Mouse (Mus musculus) neural tube, embryonic 10.5 days (tissue): Measurements from ENCODE around the gene Nbea.

Experiments
- DNase-seq: peaks from one replicate; pipeline ENCODE4 v3.0.0-alpha.2; 2017; ENCODE audit warnings: low spot score; ENCODE audit errors: extremely low spot score

Nbea gene

DNA sequence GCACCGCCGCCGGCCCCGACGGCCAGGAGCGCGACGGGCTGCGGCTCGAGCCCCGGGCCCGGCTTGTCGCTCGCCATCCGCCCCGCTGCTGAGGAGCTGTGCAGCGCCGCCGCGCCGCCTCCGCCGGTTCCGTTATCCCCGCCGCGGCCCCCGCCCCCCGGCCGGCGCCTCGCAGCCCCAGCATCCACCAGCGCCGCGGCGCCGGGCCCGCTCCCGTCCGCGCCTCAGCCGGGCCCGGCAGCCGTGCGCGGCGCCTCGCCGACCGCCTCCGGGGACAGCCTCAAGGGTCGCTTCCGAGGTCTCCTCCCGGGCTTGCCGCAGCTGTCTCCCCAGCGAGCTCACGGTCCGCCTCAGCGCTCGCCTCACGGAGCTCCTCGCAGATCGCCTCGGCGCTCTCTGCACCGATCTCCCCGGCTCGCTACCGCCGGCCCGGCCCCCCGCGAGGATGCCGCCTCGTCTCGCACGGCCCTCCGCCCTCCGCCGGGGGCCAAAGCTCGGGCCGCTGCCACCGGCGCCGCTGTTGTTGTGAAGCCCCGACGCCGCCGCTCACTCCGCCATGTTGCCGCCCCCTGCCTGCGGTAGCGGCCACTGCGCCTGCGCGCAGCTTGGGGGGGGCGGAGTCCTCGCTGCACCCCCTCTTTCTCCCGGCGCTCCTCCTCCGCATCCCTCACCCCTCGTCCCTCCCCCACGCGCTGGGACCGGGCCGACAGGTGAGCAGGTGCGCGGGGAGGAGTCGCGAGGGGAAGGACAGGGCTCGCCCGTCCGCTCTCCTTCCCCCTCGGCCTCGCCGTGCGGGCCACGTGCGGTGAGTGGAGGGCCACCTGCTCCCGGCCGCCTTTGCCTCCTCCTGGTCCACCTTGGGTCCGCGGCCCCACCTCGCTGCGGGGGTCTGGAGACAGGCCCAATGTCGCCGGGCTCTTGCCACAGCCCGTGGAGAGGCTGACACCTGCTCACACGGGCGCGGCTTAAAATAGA, at the start of gene Nbea:
Nbea (minus strand) TSS at position 543 of the 975 bp plus-strand sequence.
- peak; percentile 88 for DNase-seq

DNA sequence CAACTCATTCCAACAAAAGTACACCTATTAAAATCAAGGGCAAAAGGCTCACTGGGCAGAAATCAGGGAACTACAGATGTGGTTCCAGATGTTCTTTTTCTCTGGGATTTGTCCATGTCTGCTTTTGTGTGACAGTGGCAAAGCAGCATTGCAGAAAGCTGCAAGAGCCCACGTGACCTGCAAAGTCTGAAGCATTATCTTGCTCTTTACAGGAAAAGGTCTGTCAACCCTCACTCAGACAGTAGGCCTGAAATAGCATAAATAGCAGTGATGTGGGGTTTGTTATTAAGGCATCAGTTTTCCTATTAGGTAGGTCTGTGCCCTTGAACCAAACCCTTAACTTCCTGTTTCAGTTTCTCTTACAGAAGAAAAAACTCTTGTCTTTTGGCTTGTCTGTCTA, 45.8 kb upstream of the Nbea start:
- DNase-seq = no peak

DNA sequence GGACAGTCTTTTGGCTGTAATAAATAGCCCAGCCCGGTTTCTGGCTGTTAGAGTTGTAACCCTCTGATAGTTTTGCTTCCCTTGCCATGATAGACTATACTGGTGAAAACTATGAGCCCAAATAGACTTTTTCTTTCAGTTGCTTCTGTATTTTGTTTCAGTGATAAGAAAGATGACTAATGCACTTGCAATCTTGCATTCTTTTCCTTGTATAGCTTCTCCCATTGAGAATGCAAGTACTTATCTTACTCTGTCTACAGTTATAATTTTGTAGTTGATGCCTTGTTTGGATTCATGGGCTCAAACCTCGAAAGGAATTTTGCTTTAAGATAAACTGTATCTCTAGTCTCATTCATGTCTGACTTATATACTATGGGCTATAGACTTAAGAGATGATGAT, 32.5 kb upstream of the Nbea start:
- no peak for DNase-seq

DNA sequence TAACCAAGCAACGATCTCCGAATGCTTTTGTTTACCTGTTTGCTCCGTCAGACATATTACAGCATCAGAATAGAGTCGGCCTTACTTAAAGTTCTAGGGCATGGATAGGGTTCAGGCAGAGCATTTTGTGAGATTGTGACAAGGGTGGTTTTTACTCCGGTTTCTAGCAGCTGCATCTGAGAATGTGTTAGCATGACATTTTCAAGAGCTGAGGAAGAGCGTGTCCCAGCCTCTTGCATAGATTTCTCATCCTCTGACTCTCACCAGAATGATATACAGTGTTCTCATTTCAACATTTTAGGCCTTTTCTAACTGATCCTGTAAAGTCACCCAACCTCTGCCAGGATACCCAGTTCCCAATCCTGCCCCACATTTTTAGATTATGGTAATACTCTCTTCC, 20.5 kb upstream of the Nbea start:
- DNase-seq = no peak

DNA sequence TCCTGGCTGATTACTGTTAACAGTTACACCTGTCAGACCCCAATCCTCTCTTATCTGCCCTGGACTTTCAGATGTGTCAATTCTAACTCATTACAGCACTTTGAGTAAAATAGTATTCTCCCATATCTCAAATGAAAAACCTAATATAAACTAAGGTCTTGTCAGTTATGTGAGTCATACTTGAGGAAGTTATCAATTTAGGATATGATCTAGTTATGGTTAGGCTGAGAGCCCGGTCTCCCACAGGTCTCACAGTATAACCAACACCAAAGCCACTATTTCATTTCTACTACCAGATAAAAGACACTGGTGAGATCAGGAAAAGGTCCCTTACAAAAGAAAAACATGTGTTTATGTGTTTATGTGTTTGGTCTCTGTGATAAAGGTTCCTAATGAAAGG, 4.7 kb upstream of the Nbea start:
- DNase-seq = no peak

DNA sequence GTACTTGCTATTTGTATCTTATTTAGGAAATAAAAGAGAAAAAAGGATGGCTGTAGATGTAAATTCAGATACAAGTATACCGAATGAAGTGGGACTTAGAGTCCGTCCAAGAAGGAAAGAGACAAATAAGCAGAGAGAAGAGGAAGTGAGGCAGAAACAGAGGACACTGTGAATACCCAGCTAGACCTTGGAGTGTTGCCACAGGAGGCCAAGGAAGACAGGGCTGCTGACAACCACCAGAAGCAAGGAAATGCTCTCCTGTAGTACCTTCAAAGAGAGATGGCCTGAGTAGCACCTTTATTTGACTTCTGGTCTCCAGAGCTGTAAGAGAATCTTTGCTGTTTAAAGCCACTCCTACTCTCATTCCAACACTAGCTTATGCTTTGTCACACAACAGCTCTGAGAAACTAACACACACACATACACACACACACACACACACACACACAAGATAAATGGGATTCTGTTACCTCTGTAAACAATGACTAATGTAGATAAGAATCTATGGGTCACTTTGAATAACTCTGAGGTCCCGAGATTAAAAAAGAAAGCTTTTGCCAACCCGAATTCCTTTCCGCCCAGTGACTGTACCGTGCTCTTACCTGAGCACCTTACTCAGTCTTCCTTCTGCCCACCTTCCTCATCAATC, 3.8 kb upstream of the Nbea start:
- no peak for DNase-seq

DNA sequence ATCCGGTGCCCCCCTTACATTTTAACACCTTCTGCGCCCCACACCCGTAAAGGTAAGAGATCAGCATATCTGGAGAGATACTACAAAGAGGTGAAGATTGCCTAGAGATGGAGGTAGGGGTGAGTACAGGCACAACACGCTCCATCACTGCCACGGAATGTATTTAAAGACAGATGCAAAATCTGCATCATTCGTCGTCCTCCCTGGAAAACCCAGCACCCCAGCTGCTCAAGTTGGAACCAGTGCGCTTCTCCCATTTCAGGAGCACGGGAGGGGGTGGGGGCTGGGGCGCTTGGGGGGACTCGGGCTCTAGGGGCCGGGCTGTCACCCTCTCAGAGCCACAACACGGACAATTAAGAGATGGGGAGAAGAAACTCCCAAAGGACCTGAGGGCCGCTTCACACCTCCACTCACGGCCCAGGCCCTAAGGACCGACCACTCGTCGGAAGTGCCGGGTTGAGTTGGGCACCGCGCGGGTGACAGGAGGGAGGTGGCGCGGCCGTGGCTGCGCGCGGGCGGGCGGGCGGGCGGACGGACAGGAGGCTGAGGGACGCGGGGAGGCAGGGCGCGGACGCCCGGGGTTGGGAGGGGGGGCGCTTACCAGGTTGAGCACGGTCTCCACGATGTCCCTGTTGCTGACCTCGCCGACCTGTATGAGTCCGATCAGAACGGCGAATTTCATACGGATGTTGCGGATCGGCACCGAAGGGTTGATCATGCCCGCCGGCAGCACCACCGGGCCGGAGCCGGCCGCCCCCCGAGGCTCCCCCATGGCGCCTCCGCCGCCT, 936 bp downstream of the Nbea start:
- peak; percentile 55 for DNase-seq

DNA sequence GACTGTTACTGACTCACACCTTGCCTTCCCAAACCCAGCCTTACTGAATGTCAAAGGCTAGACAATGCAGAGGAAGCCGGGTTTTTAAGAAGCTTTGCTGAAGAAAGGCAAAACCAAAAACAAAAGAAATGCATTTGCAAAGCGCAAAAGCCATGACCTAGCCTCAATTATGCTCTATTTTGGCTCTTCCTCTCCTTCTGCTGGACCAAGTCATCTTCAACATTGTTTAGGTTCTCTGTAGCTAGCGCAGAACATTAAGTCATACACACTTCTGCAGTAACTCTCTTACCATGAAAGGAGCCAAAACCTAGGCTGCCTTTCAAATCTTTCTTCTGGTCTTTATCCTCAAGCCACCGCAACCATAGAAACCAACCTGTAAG, 1.5 kb downstream of the Nbea start:
- DNase-seq = no peak

DNA sequence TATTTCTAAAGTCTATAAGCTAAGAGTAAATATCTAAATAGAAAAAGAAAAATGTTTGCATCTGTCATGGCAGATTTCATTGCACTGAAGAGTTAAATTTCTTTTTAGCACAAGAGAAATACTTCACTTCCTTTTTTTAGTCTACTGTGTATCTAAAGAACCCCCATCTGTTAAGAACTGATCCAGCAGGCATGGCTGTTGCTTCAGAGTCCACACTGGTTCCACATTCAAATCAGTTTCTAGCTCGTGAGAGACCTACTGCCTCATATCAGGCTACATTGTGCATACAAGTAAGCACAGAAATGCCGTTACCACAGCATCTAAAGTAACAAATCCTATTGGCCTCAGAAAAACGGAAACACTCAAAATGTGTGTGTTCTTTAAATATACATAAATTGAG, 2.5 kb downstream of the Nbea start:
- DNase-seq = no peak

DNA sequence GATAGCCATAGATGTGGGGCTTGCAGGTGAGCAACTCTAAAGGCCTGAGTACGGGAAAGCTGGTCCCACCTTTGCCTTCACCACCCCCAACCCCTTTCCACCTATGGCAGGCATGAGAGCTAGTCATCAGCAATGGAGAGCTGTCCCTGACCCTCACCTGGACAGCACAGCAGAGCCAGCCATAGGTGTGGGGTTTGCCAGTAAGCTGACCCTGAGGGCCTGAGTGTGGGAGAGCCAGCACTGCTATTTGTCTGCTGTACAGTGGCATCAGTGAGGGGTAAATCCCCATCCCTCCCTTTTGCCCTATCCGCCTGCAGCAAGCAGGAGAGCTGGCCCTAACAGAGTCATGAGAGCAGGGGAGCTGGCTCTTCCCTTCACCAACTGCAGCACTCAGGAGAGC, 25.6 kb downstream of the Nbea start:
- DNase-seq = no peak

DNA sequence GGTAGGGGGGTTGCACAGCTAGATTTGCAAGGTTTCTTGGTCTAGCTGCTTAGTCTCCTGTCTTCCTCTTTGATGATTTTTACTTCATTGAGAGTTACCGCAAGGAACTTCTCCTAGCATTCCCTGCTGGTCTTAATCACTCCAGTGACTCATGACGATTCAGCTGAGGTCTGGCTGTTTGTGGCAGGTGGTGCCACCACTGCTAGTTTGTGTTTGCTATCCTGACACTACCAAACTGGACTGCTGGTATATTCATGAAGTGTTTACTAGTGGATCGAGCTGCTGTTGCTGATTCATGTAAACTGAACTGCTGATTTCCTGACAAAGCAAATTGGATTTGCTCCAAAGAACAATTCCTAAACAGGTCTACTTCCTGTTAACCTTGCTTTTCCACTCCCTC, 56.8 kb downstream of the Nbea start:
- no peak for DNase-seq

DNA sequence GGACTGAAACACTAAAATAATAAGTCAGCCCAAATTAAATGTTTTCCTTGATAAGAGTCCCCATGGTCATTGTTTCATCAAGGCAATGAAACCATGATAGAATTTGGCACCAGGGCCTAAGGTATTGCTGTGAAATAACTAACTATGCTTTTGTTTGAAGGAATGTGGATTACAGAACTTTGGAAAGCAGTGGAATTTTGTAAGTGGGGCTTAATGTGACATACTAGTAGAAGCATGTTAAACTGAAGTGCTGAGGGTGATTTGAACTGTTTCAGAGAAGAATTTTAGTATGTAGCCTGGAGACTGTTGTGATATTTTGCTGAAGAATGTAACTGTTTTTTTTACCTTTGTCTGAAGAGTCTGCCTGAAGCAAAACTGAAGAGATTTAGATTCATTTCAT, 66.9 kb downstream of the Nbea start:
- no peak for DNase-seq

DNA sequence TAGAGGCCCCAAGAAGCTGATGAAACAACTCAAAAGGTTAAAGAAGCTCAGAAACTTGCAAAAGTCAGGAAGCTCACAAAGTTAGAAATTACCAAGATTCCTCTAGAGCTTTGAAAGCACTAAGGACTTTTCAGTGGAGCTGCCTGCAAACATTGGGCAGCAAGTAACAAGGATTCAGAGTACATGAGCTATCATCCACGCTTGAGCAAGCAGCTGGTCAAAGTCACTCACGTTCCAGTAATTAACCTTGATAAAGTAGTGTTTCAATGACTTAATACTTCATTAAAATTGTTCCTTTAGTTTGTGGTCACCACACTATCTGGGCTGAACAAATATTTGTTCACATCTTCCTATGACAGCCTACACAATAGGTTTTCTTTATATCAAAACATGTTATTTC, 75.4 kb downstream of the Nbea start:
- no peak for DNase-seq

DNA sequence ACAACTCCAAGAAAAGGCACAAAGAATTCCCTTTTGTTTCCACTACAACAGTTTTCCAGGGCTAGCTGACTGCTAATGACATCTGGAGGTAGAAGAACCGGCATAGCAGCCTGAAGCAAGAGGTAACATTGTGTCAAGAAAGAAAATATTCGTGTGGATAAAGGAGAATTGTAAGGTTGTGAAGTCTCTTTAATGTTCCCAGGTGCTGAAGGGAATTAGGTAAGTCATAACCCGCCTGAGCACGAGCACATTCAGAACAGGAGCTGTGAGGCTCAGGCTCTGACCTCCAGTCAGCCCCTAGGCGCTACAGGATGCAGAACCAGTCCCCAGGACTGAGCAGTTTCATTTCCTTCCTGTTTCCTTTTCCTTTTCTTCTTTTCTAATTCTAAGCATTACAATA, 86.4 kb downstream of the Nbea start:
- DNase-seq = no peak

DNA sequence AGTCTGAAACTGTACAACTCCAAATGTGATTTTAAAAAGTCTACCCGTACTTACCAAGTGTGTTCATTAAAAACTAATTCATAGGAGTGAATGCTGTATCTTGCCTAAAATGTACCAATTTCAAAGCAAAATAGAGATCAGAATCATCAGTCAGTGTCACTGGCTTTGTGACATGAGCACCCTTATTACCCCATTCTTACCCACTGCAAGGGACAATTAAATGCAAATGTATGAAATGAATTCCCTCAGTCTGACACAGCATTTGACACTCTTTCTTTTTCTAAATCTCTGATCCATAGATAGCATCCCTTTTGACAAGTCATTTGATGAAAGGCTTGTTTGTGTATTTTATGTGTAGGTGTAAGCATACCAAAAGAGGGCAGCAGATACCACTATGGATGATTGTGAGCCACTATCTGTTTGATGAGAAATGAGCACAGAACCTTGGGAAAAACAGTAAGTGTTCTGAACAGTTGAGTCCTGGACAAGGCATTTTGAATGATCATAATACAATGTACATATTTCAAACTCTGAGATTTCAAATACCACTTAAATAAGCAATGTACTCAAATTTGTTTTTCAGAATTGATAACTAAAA, 104.4 kb downstream of the Nbea start:
- DNase-seq = no peak

DNA sequence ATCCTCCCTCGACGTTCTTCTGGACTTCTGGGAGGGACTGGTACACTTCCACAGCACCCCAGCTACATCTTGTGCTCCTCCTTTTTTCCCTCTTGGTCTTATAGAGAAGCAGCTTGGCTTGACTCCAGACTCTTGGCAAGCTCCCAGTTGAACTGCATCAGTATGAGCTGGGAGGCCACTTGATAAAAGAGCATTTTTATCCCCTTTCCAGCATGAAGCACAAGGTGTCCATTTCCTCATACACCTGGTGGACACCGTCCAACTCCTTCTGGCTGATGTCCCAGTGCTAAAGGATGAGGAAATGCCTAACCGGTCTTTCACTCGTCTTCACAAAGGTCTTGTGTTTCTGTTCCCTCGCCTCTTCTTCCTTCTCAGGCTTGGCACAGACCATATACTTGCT, 115.7 kb downstream of the Nbea start:
- DNase-seq = no peak

DNA sequence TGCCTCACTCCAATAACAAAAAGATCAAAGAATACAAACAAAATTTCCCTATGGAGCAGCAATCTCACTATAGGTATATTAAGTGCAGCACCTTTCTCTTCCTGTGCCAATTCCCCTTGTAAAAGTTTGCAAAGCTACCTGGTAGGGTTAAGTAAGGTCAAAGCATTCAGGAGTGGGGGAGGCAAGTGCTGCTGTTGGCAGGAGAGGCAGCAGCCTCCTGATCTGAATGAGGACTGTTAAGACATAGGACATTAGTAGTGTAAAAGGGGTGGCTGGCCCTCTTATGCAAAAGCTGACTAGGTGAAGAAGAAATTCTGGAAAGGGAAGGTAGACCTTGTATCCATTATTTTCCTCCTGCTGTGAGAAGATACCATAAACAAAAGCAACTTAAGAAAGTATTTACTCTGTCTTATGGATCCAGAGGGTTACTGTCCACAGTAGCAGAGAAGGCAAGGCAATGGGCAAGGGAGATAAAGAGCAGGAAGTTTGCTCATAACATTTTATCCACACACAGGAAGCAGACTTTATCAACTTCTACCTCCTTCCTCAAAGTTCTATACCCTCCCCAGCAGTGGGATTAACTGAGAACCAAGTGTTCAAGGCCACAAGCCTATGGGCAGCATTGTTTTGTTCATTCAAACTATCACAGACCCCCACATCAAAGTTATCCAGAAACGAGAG, 117.0 kb downstream of the Nbea start:
- DNase-seq = no peak

DNA sequence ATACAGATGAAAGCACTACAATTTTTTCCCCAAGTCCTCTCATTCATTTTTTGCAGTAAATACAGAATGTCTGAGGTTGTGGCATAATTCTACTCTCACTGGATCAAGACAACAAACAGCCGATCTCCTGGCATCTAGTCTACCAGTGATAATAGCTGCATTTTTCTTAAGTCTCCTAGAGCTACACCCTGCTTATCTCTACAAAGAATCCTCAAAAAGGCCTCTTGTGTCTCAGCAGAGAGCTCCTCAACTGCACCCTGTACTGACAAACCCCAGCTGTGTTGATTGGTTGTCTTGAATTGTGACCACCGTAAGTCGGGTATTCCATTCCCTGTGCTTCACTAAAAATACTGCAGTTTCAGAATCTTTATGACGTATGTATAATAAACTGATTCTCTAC, 118.3 kb downstream of the Nbea start:
- DNase-seq = no peak

DNA sequence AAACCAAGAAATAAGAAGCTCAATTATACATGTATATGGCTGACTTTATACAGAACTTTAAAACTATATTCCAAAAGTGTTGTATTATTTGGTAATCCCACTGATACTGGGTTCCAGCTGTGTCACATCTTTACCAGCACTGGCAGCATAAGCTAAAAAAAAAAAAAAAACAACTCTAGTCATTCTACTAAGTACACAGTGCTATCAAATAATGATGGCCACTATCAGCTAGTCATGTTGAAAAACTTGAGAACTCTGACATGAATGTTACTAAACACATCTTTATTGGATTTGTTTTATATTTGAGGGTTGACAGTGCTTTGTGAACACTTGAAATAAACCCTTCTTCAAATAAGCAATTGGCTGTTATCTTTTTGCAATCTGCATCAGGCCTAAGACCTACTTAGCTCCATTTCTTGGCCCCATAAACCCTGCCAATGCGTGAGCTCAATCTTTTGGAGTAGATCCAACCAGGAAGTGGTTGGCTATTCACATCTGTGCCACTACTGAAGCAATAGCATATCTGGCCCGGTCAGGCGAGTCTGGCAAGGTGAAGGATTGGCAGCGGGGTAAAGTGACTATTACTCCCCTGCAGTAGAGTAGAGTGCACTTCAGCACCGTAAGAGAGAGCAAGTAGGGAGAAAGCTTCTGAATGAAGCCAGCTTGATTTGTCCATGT, 137.7 kb downstream of the Nbea start:
- no peak for DNase-seq

DNA sequence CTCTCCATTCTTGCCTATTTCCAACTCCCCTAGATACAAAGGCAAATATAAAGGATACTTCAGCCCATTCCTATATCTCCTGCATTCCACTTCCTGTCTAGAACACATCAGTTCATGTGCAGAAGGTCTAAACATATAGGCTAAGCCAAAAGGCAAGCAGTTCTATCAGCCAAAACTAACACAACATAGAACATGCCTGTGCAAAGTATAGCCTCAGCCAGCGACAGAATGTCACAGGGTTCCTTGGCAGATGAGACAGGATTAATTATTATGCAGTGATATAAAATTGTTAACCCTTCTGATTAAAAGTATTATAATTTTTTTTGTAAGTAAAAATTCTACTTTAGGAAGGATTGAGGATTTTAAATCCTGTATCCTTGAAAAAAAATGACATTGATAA, 140.4 kb downstream of the Nbea start:
- no peak for DNase-seq

DNA sequence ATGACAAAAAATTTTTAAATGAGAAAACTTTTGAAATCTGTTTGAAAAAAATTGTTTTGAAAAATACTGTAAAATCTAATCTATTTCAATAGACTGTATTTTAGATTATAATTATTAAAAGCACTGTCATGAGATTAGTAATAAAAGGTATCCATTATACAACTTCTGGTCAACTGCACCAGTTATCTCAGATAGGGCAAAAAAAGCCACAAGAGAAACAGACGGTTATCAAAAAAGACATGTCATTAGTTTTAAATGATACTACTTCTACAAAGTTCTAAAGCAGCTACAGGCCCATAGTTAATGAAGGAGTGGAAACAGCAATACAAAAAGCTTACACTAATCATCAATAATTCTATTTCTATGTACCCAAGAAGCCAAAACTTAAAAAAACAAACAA, 144.0 kb downstream of the Nbea start:
- DNase-seq = no peak
